9 mouse cellular contexts compared by ENCODE assay signal in the genomic region with DNA sequence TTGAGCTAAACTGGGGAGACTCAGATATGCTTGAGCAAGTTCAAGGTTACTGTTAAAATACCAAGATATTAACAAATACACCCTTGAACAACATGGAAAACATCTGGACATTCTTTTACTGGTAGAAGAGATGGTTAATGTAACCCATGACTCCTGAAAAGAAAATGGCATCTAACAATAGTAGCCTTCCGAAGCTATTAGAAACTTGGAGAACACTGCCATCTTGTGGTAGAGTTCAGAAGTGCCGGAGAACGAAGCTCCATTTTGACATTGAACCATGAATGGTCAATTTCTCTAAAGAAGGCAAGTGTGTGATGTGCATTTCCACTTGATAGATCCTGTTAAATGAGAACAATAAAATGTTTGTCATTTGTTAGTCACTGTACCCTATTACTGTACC. TPM values are rescaled to one million over a fixed set of nuclear protein-coding genes. Genes with fewer than 3 reads are reported as not detected.
DNase-seq lines count a peak whose midpoint lies in the region; ATAC-seq lines count a peak whose summit lies in the region.
"Had no signal": no experiment of that assay in that cellular context is flagged by ENCODE, and none has a peak within 500 bp of the region (broad histone marks: within the 10 kb centered on the region; RNA-seq: fewer than 3 reads in every experiment).

No protein-coding gene starts in this region.

- H3K36me3 ChIP-seq in heart, embryonic 12.5 days = no peaks in the 10 kb centered on the region
- no peaks in the 10 kb centered on the region for H3K36me3 ChIP-seq in forebrain, embryonic 15.5 days
- H3K36me3 ChIP-seq: limb, embryonic 15.5 days had no signal

- no peak overlapping the region for H3K4me2 ChIP-seq in heart, embryonic 12.5 days
- no peak overlapping the region for H3K4me2 ChIP-seq in forebrain, embryonic 15.5 days (replicated peaks)
- H3K4me2 ChIP-seq: limb, embryonic 15.5 days had no signal

- H3K9ac ChIP-seq in heart, embryonic 12.5 days = no peak overlapping the region
- no peak overlapping the region for H3K9ac ChIP-seq in forebrain, embryonic 15.5 days (replicated peaks)
- H3K9ac ChIP-seq: limb, embryonic 15.5 days had no signal

- H3K9me3 ChIP-seq in heart, embryonic 12.5 days (replicated peaks) = no peaks in the 10 kb centered on the region
- no peaks in the 10 kb centered on the region for H3K9me3 ChIP-seq in forebrain, embryonic 15.5 days
- H3K9me3 ChIP-seq: limb, embryonic 15.5 days had no signal

- ATAC-seq in heart, embryonic 12.5 days (ENCODE audit: insufficient number of reproducible peaks, low FRiP score) = no peak
- ATAC-seq in forebrain, embryonic 15.5 days (replicated peaks) = peak; percentile 38; the same call in 1 of the 2 replicates

- peaks cover 14% of the 10 kb centered on the region for H3K27me3 ChIP-seq in heart, embryonic 12.5 days (replicated peaks)
- no peaks in the 10 kb centered on the region for H3K27me3 ChIP-seq in forebrain, embryonic 15.5 days

- peak; percentile 9 to 62 for DNase-seq in heart, adult 18-20 months
- peak; percentile 21 to 38 for DNase-seq in B cell, adult 2 months
- peak; percentile 26 for DNase-seq in c-Kit-positive CD71-negative TER-119-negative erythroid progenitor cells, embryonic 14.5 days (ENCODE audit: low read depth)
- DNase-seq in large intestine, adult 2 months (ENCODE audit: low read depth, low spot score) = peak; percentile 4
- DNase-seq in lung, postnatal 36 days = peak; percentile 57
- no peak for DNase-seq in spleen, postnatal 4 days (ENCODE audit: low spot score in 2 of 2)

- H3K4me1 ChIP-seq in heart, embryonic 12.5 days (replicated peaks) = no peaks in the 10 kb centered on the region
- no peaks in the 10 kb centered on the region for H3K4me1 ChIP-seq in forebrain, embryonic 15.5 days
- H3K4me1 ChIP-seq: limb, embryonic 15.5 days had no signal

- no peak overlapping the region for H3K4me3 ChIP-seq in heart, embryonic 12.5 days
- no peak overlapping the region for H3K4me3 ChIP-seq in forebrain, embryonic 15.5 days
- H3K4me3 ChIP-seq: limb, embryonic 15.5 days had no signal

- no peak overlapping the region for H3K27ac ChIP-seq in heart, embryonic 12.5 days (ENCODE audit: poor library complexity, severe bottlenecking)
- no peak overlapping the region for H3K27ac ChIP-seq in forebrain, embryonic 15.5 days (replicated peaks)
- H3K27ac ChIP-seq: limb, embryonic 15.5 days had no signal

- WGBS in heart, embryonic 12.5 days = 9% methylated on average over 3 of the region's 3 CpGs
- WGBS in forebrain, embryonic 15.5 days = 10% methylated on average over 3 of the region's 3 CpGs
- 10% methylated on average over 3 of the region's 3 CpGs for WGBS in large intestine, adult 2 months

RNA-seq across cellular contexts. Expression of a gene that starts 50.5 kb away (rescaled TPM):
- total RNA-seq in heart, adult 18-20 months (2021) = 1 to 10 TPM; 1.7 to 3.4 TPM
- polyA plus RNA-seq in heart, embryonic 12.5 days (2016; fragmentation: Nextera tagmentation; extraction: Ambion mirVana) = 1.5 and 1.7 TPM in 2 replicates
- polyA plus RNA-seq in forebrain, embryonic 15.5 days (2015; fragmentation: Nextera tagmentation; extraction: Ambion mirVana) = 2.0 and 2.7 TPM in 2 replicates
- polyA plus RNA-seq in large intestine, adult 2 months (2012; rRNA removed) = 1.5 and 2.4 TPM in 2 replicates

Comparison
In these comparisons a context has a peak if more than half of its experiments do, and no peak if none do; other contexts are left out.
1. DNase-seq: peak in heart, adult 18-20 months (2 of 2), B cell, adult 2 months (2 of 2), c-Kit-positive CD71-negative TER-119-negative erythroid progenitor cells, embryonic 14.5 days (single experiment), large intestine, adult 2 months (single experiment) and lung, postnatal 36 days (single experiment); none in spleen, postnatal 4 days (0 of 2).